Mouse (Mus musculus) C2C12 (cell line): ENCODE results near the gene Sult6b1. TPM values are rescaled to one million over a fixed set of nuclear protein-coding genes. Genes with fewer than 3 reads are reported as not detected.

Experiments
- H3K27me3 ChIP-seq: one replicate; pipeline ENCODE4 v1.6.1; 2011; ENCODE audit not compliant: control insufficient read depth, insufficient read depth, insufficient read length
- H3K36me3 ChIP-seq: one replicate; pipeline ENCODE4 v1.6.1; 2011; ENCODE audit not compliant: control insufficient read depth, insufficient read depth
- H3K4me3 ChIP-seq: one replicate; pipeline ENCODE4 v1.5.1; 2011; ENCODE audit warnings: mild to moderate bottlenecking, control low read depth; ENCODE audit not compliant: poor library complexity, insufficient read depth, severe bottlenecking
- H3K79me2 ChIP-seq: one replicate; pipeline ENCODE4 v1.6.1; 2011; ENCODE audit not compliant: control insufficient read depth, insufficient read depth
- H3K79me3 ChIP-seq: one replicate; pipeline ENCODE4 v1.6.1; 2011; ENCODE audit warnings: low read depth, control low read depth
- H3ac ChIP-seq: one replicate; pipeline ENCODE3; 2011; ENCODE audit warnings: low read depth; ENCODE audit not compliant: control insufficient read depth, insufficient read length
- CEBPB ChIP-seq: IDR thresholded peaks from one replicate; pipeline ENCODE4 v1.6.1; 2011; ENCODE audit warnings: low read depth, mild to moderate bottlenecking, control low read depth, moderate library complexity
- CTCF ChIP-seq: IDR thresholded peaks from one replicate; pipeline ENCODE4 v1.5.1; 2011; ENCODE audit not compliant: control insufficient read depth, insufficient read depth, insufficient read length
- FOSL1 ChIP-seq: IDR thresholded peaks from one replicate; pipeline ENCODE4 v1.8.0; 2011; ENCODE audit warnings: mild to moderate bottlenecking, low read length; ENCODE audit not compliant: poor library complexity, insufficient read depth, severe bottlenecking
- MAX ChIP-seq: IDR thresholded peaks from one replicate; pipeline ENCODE4 v1.6.1; 2011; ENCODE audit warnings: mild to moderate bottlenecking, control low read depth
- MYOD1 ChIP-seq: IDR thresholded peaks from one replicate; pipeline ENCODE4 v1.6.1; 2011; ENCODE audit warnings: low read depth; ENCODE audit not compliant: control insufficient read depth, insufficient read length
- MYOG ChIP-seq: IDR thresholded peaks from one replicate; pipeline ENCODE4 v1.6.1; 2011; ENCODE audit not compliant: control insufficient read depth, insufficient read length; ENCODE audit errors: extremely low read depth
- USF1 ChIP-seq: IDR thresholded peaks from one replicate; pipeline ENCODE4 v1.6.1; 2011; ENCODE audit warnings: low read depth, mild to moderate bottlenecking, control low read depth, moderate library complexity
- polyA plus RNA-seq: library from polyadenylated mRNA; unstranded; fragments of >200 nt; fragmentation: generic; extraction: Trizol; gene quantifications from one replicate; pipeline ENCODE4 v1.2.1, GENCODE M21; 2012; ENCODE audit warnings: missing spikeins

The Sult6b1 gene
- polyA plus RNA-seq, 1 experiment: 0.04 TPM

DNA sequence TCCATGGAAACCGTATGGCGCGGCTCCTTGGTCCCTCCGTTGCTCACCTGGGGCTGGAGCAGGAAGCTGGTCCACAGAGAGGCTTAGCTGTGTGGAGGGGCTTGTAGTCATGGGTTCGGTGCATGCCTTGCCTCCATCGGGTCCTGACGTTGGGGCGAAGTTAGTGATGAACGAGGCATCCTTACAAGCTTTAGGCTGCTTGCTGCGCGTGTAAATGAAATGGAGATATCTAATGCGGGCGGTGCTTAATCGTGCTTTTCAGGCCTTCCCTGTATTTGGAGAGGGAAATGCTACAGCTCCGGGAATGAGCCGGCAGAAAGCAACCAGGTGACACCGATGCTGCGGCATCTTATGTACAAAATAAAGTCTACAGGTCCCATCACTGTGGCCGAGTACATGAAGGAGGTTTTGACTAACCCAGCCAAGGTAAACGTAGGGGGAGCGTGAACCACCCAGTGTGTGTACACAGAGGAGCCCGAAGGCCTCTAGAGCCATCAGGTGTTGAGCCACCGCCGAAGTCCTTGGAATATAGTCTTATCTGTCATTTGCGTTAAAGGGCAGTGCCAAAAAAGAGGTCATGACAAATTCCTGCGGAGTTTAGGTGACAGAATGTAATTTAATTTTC, 30.5 kb upstream of the Sult6b1 start:
- Histone ChIP-seq H3K79me3 (peaks cover 31% of the 10 kb centered on the region), H3K27me3 (no peaks in the 10 kb centered on the region), H3K79me2 (peaks cover 57% of the 10 kb centered on the region), H3ac (peak overlapping the region; percentile 62), H3K36me3 (peaks cover 26% of the 10 kb centered on the region), H3K4me3 (peak overlapping the region; percentile 98)
- TF ChIP-seq MYOD1 (no peak), CTCF (no peak), MYOG (no peak), MAX (no peak), USF1 (no peak), CEBPB (no peak), FOSL1 (no peak)

GRCm38 (mm10) chr17:78936466-78937228, 29.9 kb upstream of the Sult6b1 start, which contains the start of the genes Cebpz and Ndufaf7:
Cebpz (minus strand) TSS chr17:78937066.
Ndufaf7 (plus strand) TSS chr17:78937136.
- Histone ChIP-seq H3K27me3 (no peaks in the 10 kb centered on the region), H3K4me3 (peak within 1 kb of the TSS; percentile 98), H3K79me2 (peaks cover 62% of the 10 kb centered on the region), H3K36me3 (peaks cover 33% of the 10 kb centered on the region), H3K79me3 (peaks cover 31% of the 10 kb centered on the region), H3ac (peak within 1 kb of the TSS; percentile 94)
- TF ChIP-seq CTCF (no peak), CEBPB (no peak), USF1 (no peak), FOSL1 (no peak), MYOG (no peak), MYOD1 (no peak), MAX (peak; percentile 65)

GRCm38 (mm10) chr17:78935857-78936256, 29.1 kb upstream of the Sult6b1 start:
- TF ChIP-seq CTCF (no peak), USF1 (no peak), MYOG (no peak), FOSL1 (no peak), MYOD1 (no peak), MAX (no peak), CEBPB (no peak)
- Histone ChIP-seq H3ac (no peak overlapping the region), H3K4me3 (peak overlapping the region; percentile 98), H3K36me3 (peaks cover 39% of the 10 kb centered on the region), H3K79me2 (peaks cover 62% of the 10 kb centered on the region), H3K27me3 (no peaks in the 10 kb centered on the region), H3K79me3 (peaks cover 31% of the 10 kb centered on the region)

DNA sequence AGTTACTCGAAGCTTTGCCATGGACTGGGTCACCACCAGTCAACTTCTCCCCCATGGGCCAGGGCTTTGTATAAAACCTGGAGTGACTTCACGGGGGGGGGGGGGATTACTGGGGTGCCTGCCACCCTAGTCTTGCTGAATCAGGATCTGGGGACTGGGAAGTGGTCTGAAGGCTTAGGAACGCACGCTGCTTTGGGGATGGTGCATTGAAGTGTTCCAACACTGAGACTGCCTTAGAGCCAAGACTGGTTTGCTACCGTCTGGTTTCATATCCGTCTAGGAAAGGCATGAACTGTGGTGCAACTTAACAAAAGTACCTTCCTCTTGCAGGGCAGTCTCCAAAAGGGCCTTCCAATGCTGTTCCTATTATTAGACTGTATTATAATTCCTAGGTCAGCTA, 10.9 kb upstream of the Sult6b1 start:
- Histone ChIP-seq H3K79me3 (no peaks in the 10 kb centered on the region), H3K36me3 (peaks cover 50% of the 10 kb centered on the region), H3K4me3 (no peak overlapping the region), H3ac (no peak overlapping the region), H3K79me2 (no peaks in the 10 kb centered on the region), H3K27me3 (no peaks in the 10 kb centered on the region)
- TF ChIP-seq MYOG (no peak), USF1 (no peak), CEBPB (no peak), MAX (no peak), FOSL1 (no peak), CTCF (no peak), MYOD1 (no peak)

DNA sequence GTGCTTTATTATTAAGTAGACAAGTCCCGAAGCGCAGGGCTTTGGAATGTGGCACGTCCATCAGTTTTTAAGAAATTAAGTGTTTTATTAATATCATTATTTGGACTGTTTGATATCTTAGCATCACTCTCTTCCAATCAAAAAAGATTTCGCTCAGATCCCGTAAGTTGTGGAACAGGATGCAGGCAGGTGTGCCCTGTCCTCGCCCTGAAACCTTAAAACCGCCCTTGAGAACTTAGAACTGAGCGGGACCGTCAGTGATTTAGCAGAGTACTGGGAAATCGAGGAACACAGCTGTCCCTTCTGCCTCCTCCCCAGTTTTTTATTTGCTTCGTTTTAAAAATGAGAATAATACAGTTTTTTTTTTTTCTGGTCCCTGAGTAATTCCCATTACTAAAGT, 10.1 kb upstream of the Sult6b1 start:
- no peaks in the 10 kb centered on the region for H3K27me3 ChIP-seq
- H3K79me3 ChIP-seq: no peaks in the 10 kb centered on the region
- H3K36me3 ChIP-seq: peaks cover 42% of the 10 kb centered on the region
- no peak for TF ChIP-seq MAX
- TF ChIP-seq MYOG: no peak
- no peak for TF ChIP-seq CEBPB
- no peak for TF ChIP-seq USF1
- no peak for TF ChIP-seq CTCF
- no peak for TF ChIP-seq FOSL1
- TF ChIP-seq MYOD1: no peak
- H3ac ChIP-seq: peak overlapping the region; percentile 69
- H3K4me3 ChIP-seq: peak overlapping the region; percentile 39
- no peaks in the 10 kb centered on the region for H3K79me2 ChIP-seq
